ENCODE assay signal across 18 mouse cellular contexts in genomic region chr13:113022467-113022866, GRCm38 (mm10). TPM values are rescaled to one million over a fixed set of nuclear protein-coding genes. Genes with fewer than 3 reads are reported as not detected.
"Had no signal": no experiment of that assay in that cellular context is flagged by ENCODE, and none has a peak within 500 bp of the region (broad histone marks: within the 10 kb centered on the region; RNA-seq: fewer than 3 reads in every experiment).

No protein-coding gene starts in this region.

- H3K4me2 ChIP-seq: liver, embryonic 13.5 days; lung, embryonic 14.5 days; midbrain, embryonic 11.5 days had no signal

- H3K9ac ChIP-seq: liver, embryonic 13.5 days; lung, embryonic 14.5 days had no signal

- H3K36me3 ChIP-seq: limb, embryonic 10.5 days; liver, embryonic 13.5 days had no signal

- DNase-seq: kidney, adult 18-20 months; kidney, postnatal 10 days; kidney, postnatal 4 days; liver, embryonic 13.5 days; lung, embryonic 14.5 days; right cerebral cortex, postnatal 14 days; thymus, postnatal 36 days had no signal

- ATAC-seq: hindbrain, postnatal 0 days had no signal

- H3K27ac ChIP-seq: hindbrain, postnatal 0 days; layer of hippocampus, adult 2 months; left cerebral cortex, adult 2 months; limb, embryonic 10.5 days; liver, embryonic 13.5 days; macrophage had no signal

- H3K9me3 ChIP-seq: limb, embryonic 10.5 days; liver, embryonic 13.5 days; megakaryocyte, embryonic 14.5 days had no signal

- H3K4me3 ChIP-seq: layer of hippocampus, adult 2 months; left cerebral cortex, adult 2 months; limb, embryonic 10.5 days; liver, embryonic 13.5 days; megakaryocyte, embryonic 14.5 days had no signal

RNA-seq across cellular contexts. Expression of gene Cdc20b, which starts 12.4 kb away (rescaled TPM):
- total RNA-seq: left cerebral cortex, postnatal 14 days had no signal
- polyA plus RNA-seq: kidney, embryonic 14.5 days; limb, embryonic 10.5 days; limb, embryonic 14.5 days; liver, embryonic 13.5 days; lung, embryonic 14.5 days; macrophage; midbrain, embryonic 11.5 days; small intestine, adult 2 months had no signal

RNA-seq across cellular contexts. Expression of gene Gpx8, which starts 23.7 kb away (rescaled TPM):
- polyA plus RNA-seq: macrophage had no signal

RNA-seq across cellular contexts. Expression of gene Mcidas, which starts 28.8 kb away (rescaled TPM):
- polyA plus RNA-seq: kidney, embryonic 14.5 days; limb, embryonic 10.5 days; limb, embryonic 14.5 days; liver, embryonic 13.5 days; macrophage; small intestine, adult 2 months had no signal

RNA-seq across cellular contexts. Expression of gene Ccno, which starts 34.9 kb away (rescaled TPM):
- polyA plus RNA-seq: limb, embryonic 10.5 days; macrophage had no signal
